11 mouse cellular contexts compared by ENCODE assay signal in the genomic region with DNA sequence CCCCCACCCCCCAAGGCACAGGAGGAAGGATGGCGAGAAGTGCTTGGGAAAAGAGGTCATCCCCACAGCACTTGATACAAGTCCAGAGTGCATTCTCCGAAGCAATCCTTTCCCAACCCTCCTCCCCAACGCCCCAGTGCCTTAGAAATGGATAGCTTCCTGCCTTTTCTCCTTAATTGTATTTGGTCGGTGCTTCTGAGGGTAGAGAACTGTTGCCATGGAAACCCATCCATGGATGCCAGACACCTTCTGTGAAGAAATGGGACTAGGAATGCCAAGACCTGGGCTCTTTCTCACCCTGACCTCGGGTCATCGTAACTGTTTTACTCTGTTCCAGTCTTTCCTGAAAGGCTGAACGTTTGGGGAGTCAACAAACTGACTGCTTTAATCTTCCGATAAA. TPM values are rescaled to one million over a fixed set of nuclear protein-coding genes. Genes with fewer than 3 reads are reported as not detected.
DNase-seq lines count a peak whose midpoint lies in the region; ATAC-seq and TF ChIP-seq lines count a peak whose summit lies in the region.
"Had no signal": no experiment of that assay in that cellular context is flagged by ENCODE, and none has a peak within 500 bp of the region (broad histone marks: within the 10 kb centered on the region; RNA-seq: fewer than 3 reads in every experiment).

No protein-coding gene starts in this region.

- TF ChIP-seq CTCF in liver, postnatal 0 days (IDR thresholded peaks at IDR 0.05; ENCODE audit: low read depth): no peak

- peak; percentile 38 to 39 for DNase-seq in cerebellum, postnatal 10 days
- no peak for DNase-seq in cerebellum, postnatal 25 days
- peak; percentile 49 for DNase-seq in embryonic facial prominence, embryonic 10.5 days (ENCODE audit: low spot score)
- no peak for DNase-seq in hindbrain, embryonic 14.5 days (ENCODE audit: low spot score)
- DNase-seq in thymus, postnatal 14 days: no peak
- no peak for DNase-seq in liver, postnatal 0 days
- no peak for DNase-seq in spleen, postnatal 4 days (ENCODE audit: low spot score in 2 of 2)
- DNase-seq: cerebellum, adult 11 months had no signal

- H3K27me3 ChIP-seq in embryonic facial prominence, embryonic 10.5 days (replicated peaks; ENCODE audit: low read depth, poor library complexity, severe bottlenecking): peaks cover 23% of the 10 kb centered on the region
- no peaks in the 10 kb centered on the region for H3K27me3 ChIP-seq in hindbrain, embryonic 14.5 days (ENCODE audit: control insufficient read depth, insufficient read depth, low read length)
- H3K27me3 ChIP-seq in midbrain, embryonic 16.5 days (ENCODE audit: control insufficient read depth, insufficient read depth, low read depth, low read length): no peaks in the 10 kb centered on the region
- H3K27me3 ChIP-seq in liver, postnatal 0 days (ENCODE audit: insufficient read depth, low read length): peaks cover 22% of the 10 kb centered on the region

- no peak for ATAC-seq in hindbrain, embryonic 14.5 days (ENCODE audit: low FRiP score)
- no peak for ATAC-seq in midbrain, embryonic 16.5 days
- ATAC-seq in liver, postnatal 0 days: no peak
- ATAC-seq: intestine, postnatal 0 days; lung, postnatal 0 days had no signal

- 28% methylated on average over 8 of the region's 8 CpGs for WGBS in embryonic facial prominence, embryonic 10.5 days
- WGBS in hindbrain, embryonic 14.5 days: 11% methylated on average over 8 of the region's 8 CpGs
- WGBS in midbrain, embryonic 16.5 days: 7% methylated on average over 8 of the region's 8 CpGs
- 53% methylated on average over 8 of the region's 8 CpGs for WGBS in liver, postnatal 0 days (ENCODE audit: insufficient replicate concordance)

- peak overlapping the region; percentile 85 for H3K4me2 ChIP-seq in hindbrain, embryonic 14.5 days (replicated peaks)
- H3K4me2 ChIP-seq in midbrain, embryonic 16.5 days (ENCODE audit: low read length): peak overlapping the region; percentile 70
- no peak overlapping the region for H3K4me2 ChIP-seq in liver, postnatal 0 days (ENCODE audit: low read depth, low read length)

- H3K9me3 ChIP-seq in embryonic facial prominence, embryonic 10.5 days: no peaks in the 10 kb centered on the region
- no peaks in the 10 kb centered on the region for H3K9me3 ChIP-seq in hindbrain, embryonic 14.5 days (ENCODE audit: control insufficient read depth, low read length)
- H3K9me3 ChIP-seq in midbrain, embryonic 16.5 days (replicated peaks; ENCODE audit: control insufficient read depth, low read length, poor library complexity, severe bottlenecking): no peaks in the 10 kb centered on the region
- no peaks in the 10 kb centered on the region for H3K9me3 ChIP-seq in liver, postnatal 0 days (ENCODE audit: low read length)

- peaks cover 99% of the 10 kb centered on the region for H3K4me1 ChIP-seq in embryonic facial prominence, embryonic 10.5 days
- peaks cover 76% of the 10 kb centered on the region for H3K4me1 ChIP-seq in hindbrain, embryonic 14.5 days (replicated peaks; ENCODE audit: control insufficient read depth, insufficient read depth, low read length)
- peaks cover 60% of the 10 kb centered on the region for H3K4me1 ChIP-seq in midbrain, embryonic 16.5 days (ENCODE audit: control insufficient read depth, insufficient read depth, low read length)
- peaks cover 9% of the 10 kb centered on the region; the same call in 1 of the 2 replicates for H3K4me1 ChIP-seq in liver, postnatal 0 days (ENCODE audit: insufficient read depth)

- H3K36me3 ChIP-seq in embryonic facial prominence, embryonic 10.5 days (replicated peaks): peaks cover 3% of the 10 kb centered on the region
- peaks cover 4% of the 10 kb centered on the region; the same call in 1 of the 2 replicates for H3K36me3 ChIP-seq in hindbrain, embryonic 14.5 days (replicated peaks; ENCODE audit: control insufficient read depth, insufficient read depth)
- 0 out of 2 replicates have a peak, but pooled peaks cover 5% of the 10 kb centered on the region for H3K36me3 ChIP-seq in midbrain, embryonic 16.5 days (ENCODE audit: control insufficient read depth, insufficient read depth, low read length)
- H3K36me3 ChIP-seq in liver, postnatal 0 days (replicated peaks; ENCODE audit: insufficient read depth, low read length): no peaks in the 10 kb centered on the region

- TF ChIP-seq EP300 in liver, postnatal 0 days (IDR thresholded peaks at IDR 0.05; ENCODE audit: low read depth): no peak

- H3K27ac ChIP-seq in embryonic facial prominence, embryonic 10.5 days (replicated peaks): peak overlapping the region; percentile 77; the same call in 1 of the 2 replicates
- H3K27ac ChIP-seq in hindbrain, embryonic 14.5 days: peak overlapping the region; percentile 62; the same call in 1 of the 2 replicates
- H3K27ac ChIP-seq in midbrain, embryonic 16.5 days (ENCODE audit: low read length): peak overlapping the region; percentile 20; the same call in 1 of the 2 replicates
- no peak overlapping the region for H3K27ac ChIP-seq in liver, postnatal 0 days (ENCODE audit: low read depth)

- H3K4me3 ChIP-seq in embryonic facial prominence, embryonic 10.5 days: peak overlapping the region; percentile 27
- H3K4me3 ChIP-seq in hindbrain, embryonic 14.5 days (replicated peaks; ENCODE audit: low read length): peak overlapping the region; percentile 83
- H3K4me3 ChIP-seq in midbrain, embryonic 16.5 days (ENCODE audit: low read depth, low read length): peak overlapping the region; percentile 88
- no peak overlapping the region for H3K4me3 ChIP-seq in liver, postnatal 0 days (ENCODE audit: low read depth, low read length)

- H3K9ac ChIP-seq in hindbrain, embryonic 14.5 days: 0 out of 2 replicates have a peak overlapping the region, but pooled peaks have one; percentile 93
- peak overlapping the region; percentile 58 for H3K9ac ChIP-seq in midbrain, embryonic 16.5 days (ENCODE audit: low read depth, low read length)
- H3K9ac ChIP-seq in liver, postnatal 0 days (replicated peaks): no peak overlapping the region

RNA-seq across cellular contexts. Expression of a gene that starts 26.1 kb away (rescaled TPM):
- 24.1 and 27.6 TPM in 2 replicates for polyA plus RNA-seq in embryonic facial prominence, embryonic 10.5 days (2016; fragmentation: Nextera tagmentation; extraction: Ambion mirVana)
- polyA plus RNA-seq in hindbrain, embryonic 14.5 days (2014; fragmentation: Nextera tagmentation; extraction: Ambion mirVana): 56.2 and 60.2 TPM in 2 replicates
- 53.9 and 57.1 TPM in 2 replicates for polyA plus RNA-seq in midbrain, embryonic 16.5 days (2015; fragmentation: Nextera tagmentation; extraction: Ambion mirVana)
- 0.92 and 0.94 TPM in 2 replicates for polyA plus RNA-seq in liver, postnatal 0 days (2015; fragmentation: Nextera tagmentation; extraction: Ambion mirVana)

Comparison
In these comparisons a context has a peak if more than half of its experiments do, and no peak if none do; other contexts are left out.
1. DNase-seq: peak in cerebellum, postnatal 10 days (2 of 2) and embryonic facial prominence, embryonic 10.5 days (single experiment); none in cerebellum, postnatal 25 days (0 of 2), hindbrain, embryonic 14.5 days (single experiment), thymus, postnatal 14 days (single experiment), liver, postnatal 0 days (single experiment) and spleen, postnatal 4 days (0 of 2).
2. RNA of a gene that starts 26.1 kb away (polyA plus RNA-seq): 56.2 to 60.2 TPM in hindbrain, embryonic 14.5 days, 53.9 to 57.1 TPM in midbrain, embryonic 16.5 days and 24.1 to 27.6 TPM in embryonic facial prominence, embryonic 10.5 days; 0.92 to 0.94 TPM in liver, postnatal 0 days; every median in the first group is over 10 times any median in the second.